Mouse (Mus musculus) heart, embryonic 11.5 days (tissue): ENCODE results near the gene Gm8922. TPM values are rescaled to one million over a fixed set of nuclear protein-coding genes. Genes with fewer than 3 reads are reported as not detected.
"Not testable (repeated sequence)": the region's sequence is repeated elsewhere in the genome, so short reads cannot be mapped to it uniquely, and the experiment has no call there.

Source experiments
- ATAC-seq: fragments of 200-750 bp; cut with Nextera tagmentation; replicated peaks from 2 replicates; pipeline ENCODE4 v1.8.0; 2017; ENCODE audit warnings: moderate library complexity; ENCODE audit not compliant: insufficient number of reproducible peaks, low FRiP score, low TSS enrichment
- H3K27ac ChIP-seq: fragments of 300-500 bp; sonication (generic); 2 replicates; pipeline ENCODE4 v1.5.1; 2014; ENCODE audit warnings: mild to moderate bottlenecking, low read depth, low read length
- H3K27me3 ChIP-seq: fragments of 300-500 bp; sonication (generic); 2 replicates; pipeline ENCODE4 v1.6.1; 2014; ENCODE audit warnings: mild to moderate bottlenecking, low read length, mixed read lengths; ENCODE audit not compliant: control insufficient read depth, insufficient read depth
- H3K36me3 ChIP-seq: fragments of 300-500 bp; sonication (generic); 2 replicates; pipeline ENCODE4 v1.6.1; 2014; ENCODE audit warnings: mild to moderate bottlenecking, low read length, moderate library complexity, mixed read lengths; ENCODE audit not compliant: control insufficient read depth, insufficient read depth
- H3K4me1 ChIP-seq: fragments of 300-500 bp; sonication (generic); 2 replicates; pipeline ENCODE4 v1.6.1; 2014; ENCODE audit warnings: low read length; ENCODE audit not compliant: control insufficient read depth, insufficient read depth
- H3K4me2 ChIP-seq: fragments of 300-500 bp; sonication (generic); 2 replicates; pipeline ENCODE4 v1.6.1; 2014; ENCODE audit warnings: mild to moderate bottlenecking, moderate library complexity
- H3K4me3 ChIP-seq: fragments of 300-500 bp; sonication (generic); 2 replicates; pipeline ENCODE4 v1.5.1; 2014; ENCODE audit warnings: low read depth, low read length
- H3K9ac ChIP-seq: fragments of 300-500 bp; sonication (generic); 2 replicates; pipeline ENCODE4 v1.6.1; 2014; ENCODE audit warnings: mild to moderate bottlenecking, low read depth, low read length, moderate library complexity
- H3K9me3 ChIP-seq: fragments of 300-500 bp; sonication (generic); replicated peaks from 2 replicates; pipeline ENCODE4 v1.6.1; 2016; ENCODE audit warnings: low read length; ENCODE audit not compliant: control insufficient read depth
- WGBS: fragments of 180-500 bp; shearing (Covaris S2); extraction: QIAGEN DNeasy Blood & Tissue Kit; methylation state at CpG from one replicate; pipeline ENCODE4 v1.1.7; 2014; ENCODE audit not compliant: insufficient replicate concordance; 5-methylcytosine and 5-hydroxymethylcytosine counted together
- polyA plus RNA-seq: library from polyadenylated mRNA; unstranded; fragments of >200 nt; fragmentation: Nextera tagmentation; extraction: Ambion mirVana; gene quantifications from 2 replicates; pipeline ENCODE4 v1.2.1, GENCODE M21; 2014

Gene Gm8922
- not detected in 2 replicates for polyA plus RNA-seq

- not testable (repeated sequence) for ATAC-seq
Observed at GRCm38 (mm10) chr5:11681659-11682058, at the start of gene Gm8922. Gene Gm8922 (plus strand): TSS chr5:11681959.

More at GRCm38 (mm10) chr5:11681659-11682058, at the start of gene Gm8922:
- not testable (repeated sequence) for H3K4me3 ChIP-seq, H3K9me3 ChIP-seq, H3K9ac ChIP-seq, H3K36me3 ChIP-seq, H3K4me2 ChIP-seq, H3K27ac ChIP-seq, H3K27me3 ChIP-seq, H3K4me1 ChIP-seq
- WGBS, result no CpG with 5 or more reads among the region's 2 CpGs

Other genes with a start within 250 kb of the Gm8922 start
- not detected in 2 replicates for gene Gm8906, start 179.3 kb upstream of the Gm8922 start, polyA plus RNA-seq
- not detected in 2 replicates for gene Gm6460, start 87.0 kb upstream of the Gm8922 start, polyA plus RNA-seq
- not detected in 2 replicates for gene Gm8926, start 88.6 kb downstream of the Gm8922 start, polyA plus RNA-seq
- gene Gm6465, start 163.6 kb downstream of the Gm8922 start, polyA plus RNA-seq, result not detected in 2 replicates
- not detected in 2 replicates for gene 4933402N22Rik, start 236.1 kb downstream of the Gm8922 start, polyA plus RNA-seq